Mouse (Mus musculus) liver, embryonic 14.5 days (tissue): Measurements from ENCODE around the gene Zfp866. TPM values are rescaled to one million over a fixed set of nuclear protein-coding genes. Genes with fewer than 3 reads are reported as not detected.

Experiments
- ATAC-seq: fragments of 200-750 bp; cut with Nextera tagmentation; 2 replicates; pipeline ENCODE4 v1.8.0; 2017; ENCODE audit warnings: moderate number of reproducible peaks, mild to moderate bottlenecking, moderate library complexity; ENCODE audit not compliant: insufficient read depth
- DNase-seq, 3 experiments: peaks; one replicate each; pipeline ENCODE4 v3.0.0-alpha.2; 2012 to 2013; ENCODE audit warnings: low read depth in 3 of 3, low spot score in 3 of 3
- H3K27ac ChIP-seq: fragments of 300-500 bp; sonication (generic); 2 replicates; pipeline ENCODE4 v1.5.1; 2014; ENCODE audit warnings: moderate library complexity, mild to moderate bottlenecking, control low read depth, inconsistent platforms
- H3K27me3 ChIP-seq: fragments of 300-500 bp; sonication (generic); 2 replicates; pipeline ENCODE4 v1.6.1; 2014; ENCODE audit warnings: mild to moderate bottlenecking, low read length, moderate library complexity; ENCODE audit not compliant: control insufficient read depth, insufficient read depth
- H3K36me3 ChIP-seq: fragments of 300-500 bp; sonication (generic); replicated peaks from 2 replicates; pipeline ENCODE4 v1.6.1; 2014; ENCODE audit warnings: low read depth; ENCODE audit not compliant: control insufficient read depth, insufficient read depth
- H3K4me1 ChIP-seq, 2 experiments: fragments of 200-500 bp in 1 of 2; fragments of 300-500 bp in 1 of 2; sonication (generic) in 1 of 2; replicated peaks; 2 replicates each; pipeline ENCODE4 v1.6.1; 2012 to 2014; ENCODE audit warnings: antibody characterized with exemption in 1 of 2, inconsistent platforms in 1 of 2, low read length in 1 of 2; ENCODE audit not compliant: control insufficient read depth in 2 of 2, insufficient read depth in 2 of 2
- H3K4me2 ChIP-seq: fragments of 300-500 bp; sonication (generic); 2 replicates; pipeline ENCODE4 v1.6.1; 2014; ENCODE audit warnings: low read depth, mild to moderate bottlenecking, control low read depth, moderate library complexity
- H3K4me3 ChIP-seq, 2 experiments: fragments of 200-500 bp in 1 of 2; fragments of 300-500 bp in 1 of 2; sonication (generic) in 1 of 2; 2 replicates each; pipeline ENCODE4 v1.5.1; 2012 to 2014; ENCODE audit warnings: low read depth in 2 of 2, low read length in 2 of 2, mild to moderate bottlenecking in 2 of 2, control low read depth in 1 of 2, inconsistent platforms in 1 of 2, moderate library complexity in 1 of 2; ENCODE audit not compliant: insufficient read depth in 1 of 2
- H3K9ac ChIP-seq: fragments of 300-500 bp; sonication (generic); replicated peaks from 2 replicates; pipeline ENCODE4 v1.6.1; 2014; ENCODE audit warnings: mild to moderate bottlenecking, control low read depth, moderate library complexity
- H3K9me3 ChIP-seq: fragments of 300-500 bp; sonication (generic); 2 replicates; pipeline ENCODE4 v1.6.1; 2016; ENCODE audit warnings: low read length, mixed read lengths; ENCODE audit not compliant: control insufficient read depth
- CTCF ChIP-seq: IDR thresholded peaks from 2 replicates; pipeline ENCODE4 v1.5.1; 2016; ENCODE audit warnings: antibody characterized with exemption, low read depth, control low read depth
- EP300 ChIP-seq: IDR thresholded peaks from 2 replicates; pipeline ENCODE4 v1.6.1; 2016; ENCODE audit warnings: antibody characterized with exemption, low read depth
- WGBS: fragments of 180-500 bp; shearing (Covaris S2); extraction: QIAGEN DNeasy Blood & Tissue Kit; methylation state at CpG from one replicate; pipeline ENCODE4 v1.1.7; 2014; ENCODE audit not compliant: insufficient replicate concordance; 5-methylcytosine and 5-hydroxymethylcytosine counted together
- polyA plus RNA-seq, 2 experiments: library from polyadenylated mRNA; depleted of rRNA in 1 of 2; stranded (reverse) in 1 of 2; unstranded in 1 of 2; fragments of >200 nt; fragmentation: Nextera tagmentation in 1 of 2; extraction: Ambion mirVana in 1 of 2; gene quantifications; 2 replicates each; pipeline versions ENCODE4 v1.2.1 to v1.2.3; 2012 to 2014

Gene Zfp866
- polyA plus RNA-seq, 2 experiments = 5.8 to 6.0 TPM

DNA sequence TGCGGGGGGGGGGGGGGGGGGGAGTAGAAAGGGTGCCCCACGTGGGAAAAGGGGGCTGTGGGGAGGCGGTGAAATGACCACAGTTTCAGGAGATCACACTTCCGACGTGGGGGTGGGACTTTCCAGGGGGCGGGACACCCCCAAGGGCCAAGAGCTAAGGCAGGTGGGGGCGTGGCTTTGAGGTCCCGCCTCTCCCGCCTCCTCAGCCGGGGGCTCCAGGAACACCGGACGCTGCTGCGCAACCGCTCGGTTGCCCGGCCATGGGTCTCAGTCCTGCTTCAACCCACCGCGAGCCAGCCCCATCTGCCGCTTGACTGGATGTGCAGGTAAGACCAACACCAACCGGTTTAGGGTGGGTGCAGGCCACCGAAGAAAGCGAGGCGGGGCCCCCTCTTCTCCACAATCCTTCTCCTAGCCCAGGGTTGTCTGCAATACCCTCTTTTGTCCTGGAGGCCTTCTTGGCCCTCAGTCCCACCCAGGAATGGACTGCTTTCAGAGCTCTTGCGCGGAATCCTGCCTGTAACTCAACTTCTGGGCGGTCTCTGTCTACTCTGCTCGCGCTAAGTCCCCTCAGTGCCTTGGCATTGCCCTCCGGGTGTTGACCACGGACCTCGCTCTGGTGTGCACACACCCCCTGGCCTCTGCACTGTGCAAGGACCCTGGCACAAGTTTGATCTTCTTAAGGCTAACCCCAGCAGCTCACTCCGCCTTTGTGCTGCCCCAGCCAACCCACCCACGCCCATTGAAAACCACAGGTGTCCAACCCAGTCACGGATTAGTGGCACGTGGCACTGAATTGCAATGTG lies 31.6 kb upstream of the Zfp866 start, which contains the start of gene Lpar2:
TSS of gene Lpar2 (plus strand) at position 44 of the 806 bp plus-strand sequence.
- ATAC-seq (peak; percentile 55), DNase-seq (peak in 2 of 3 experiments; percentile 29 to 40)
- TF ChIP-seq EP300 (no peak), CTCF (no peak; the same call in 1 of the 2 replicates)
- H3K4me3 ChIP-seq = peak within 1 kb of the TSS; percentile 44 to 52
- no peak within 1 kb of the TSS for H3K27ac ChIP-seq
- H3K36me3 ChIP-seq = no peaks in the 10 kb centered on the region
- no peaks in the 10 kb centered on the region; a peak in 1 of 4 replicates for H3K4me1 ChIP-seq
- no peaks in the 10 kb centered on the region for H3K27me3 ChIP-seq
- peak within 1 kb of the TSS; percentile 40 for H3K9ac ChIP-seq
- WGBS = 3% methylated on average over 32 of the region's 35 CpGs
- H3K4me2 ChIP-seq = peak within 1 kb of the TSS; percentile 76
- no peaks in the 10 kb centered on the region for H3K9me3 ChIP-seq

GRCm38 (mm10) chr8:69821971-69822385 lies 31.0 kb upstream of the Zfp866 start:
- ATAC-seq (peak; percentile 40), DNase-seq (no peak)
- H3K36me3 ChIP-seq = no peaks in the 10 kb centered on the region
- TF ChIP-seq EP300 = no peak
- TF ChIP-seq CTCF = no peak
- 1% methylated on average over 19 of the region's 22 CpGs for WGBS
- no peak overlapping the region for H3K27ac ChIP-seq
- peak overlapping the region; percentile 1 to 52; a peak in 3 of 4 replicates for H3K4me3 ChIP-seq
- no peaks in the 10 kb centered on the region for H3K27me3 ChIP-seq
- peak overlapping the region; percentile 76 for H3K4me2 ChIP-seq
- H3K9me3 ChIP-seq = no peaks in the 10 kb centered on the region
- no peaks in the 10 kb centered on the region; a peak in 1 of 4 replicates for H3K4me1 ChIP-seq
- peak overlapping the region; percentile 40 for H3K9ac ChIP-seq

DNA sequence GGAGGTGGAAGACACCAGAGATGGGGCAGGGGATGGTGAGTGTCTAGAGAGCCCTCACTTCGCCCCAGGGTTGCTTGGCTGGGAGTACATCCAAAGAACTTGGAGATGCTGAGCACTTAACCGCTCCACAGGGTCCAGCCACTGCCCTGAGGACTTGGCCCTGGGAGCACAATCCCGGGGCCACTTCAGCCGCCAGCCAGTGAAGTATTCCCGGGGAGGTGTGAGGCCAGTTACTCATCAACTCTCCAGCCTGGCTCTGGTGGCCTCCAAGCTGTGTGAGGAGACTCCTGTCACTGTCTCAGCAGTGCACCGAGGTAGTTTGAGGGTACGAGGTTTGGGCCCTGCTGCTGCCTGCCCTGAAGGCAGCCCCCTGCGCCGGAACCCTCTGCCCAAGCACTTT lies 29.5 kb upstream of the Zfp866 start:
- DNase-seq (no peak), ATAC-seq (no peak)
- no peak overlapping the region for H3K4me3 ChIP-seq
- H3K27ac ChIP-seq = no peak overlapping the region
- H3K9ac ChIP-seq = no peak overlapping the region
- TF ChIP-seq CTCF = no peak
- no peaks in the 10 kb centered on the region; a peak in 1 of 4 replicates for H3K4me1 ChIP-seq
- H3K9me3 ChIP-seq = no peaks in the 10 kb centered on the region
- no peaks in the 10 kb centered on the region for H3K36me3 ChIP-seq
- no peak overlapping the region for H3K4me2 ChIP-seq
- 58% methylated on average over 9 of the region's 9 CpGs for WGBS
- H3K27me3 ChIP-seq = no peaks in the 10 kb centered on the region

DNA sequence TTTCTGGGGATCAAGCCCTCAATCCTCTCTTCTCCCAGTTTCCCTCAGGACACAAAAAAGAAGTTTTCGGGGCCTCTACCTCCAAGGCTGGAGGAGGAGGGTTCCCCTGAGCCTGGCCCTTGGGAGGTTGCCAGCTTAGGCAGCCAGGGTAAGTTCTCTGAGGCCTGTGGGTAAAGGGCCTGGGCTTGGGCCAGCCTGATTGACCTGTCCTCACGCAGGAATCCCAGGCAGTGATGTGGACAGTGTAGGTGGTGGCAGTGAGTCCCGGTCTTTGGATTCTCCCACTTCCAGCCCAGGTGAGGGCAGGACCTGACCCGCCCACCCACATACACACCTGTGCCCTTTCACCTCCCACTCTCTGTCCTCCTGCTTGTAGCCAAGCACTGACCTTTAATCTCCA lies 24.4 kb upstream of the Zfp866 start:
- H3K27ac ChIP-seq = no peak overlapping the region
- no peaks in the 10 kb centered on the region for H3K9me3 ChIP-seq
- H3K4me1 ChIP-seq = no peaks in the 10 kb centered on the region
- ATAC-seq (no peak; the same call in 1 of the 2 replicates), DNase-seq (no peak)
- no peak overlapping the region for H3K4me2 ChIP-seq
- H3K27me3 ChIP-seq = no peaks in the 10 kb centered on the region
- no peak overlapping the region for H3K4me3 ChIP-seq
- 76% methylated on average over 4 of the region's 4 CpGs for WGBS
- TF ChIP-seq EP300 = no peak
- TF ChIP-seq CTCF = no peak
- H3K9ac ChIP-seq = no peak overlapping the region
- H3K36me3 ChIP-seq = no peaks in the 10 kb centered on the region

- Histone ChIP-seq H3K9me3 (no peaks in the 10 kb centered on the region), H3K27ac (no peak overlapping the region), H3K36me3 (no peaks in the 10 kb centered on the region), H3K27me3 (no peaks in the 10 kb centered on the region), H3K4me3 (no peak overlapping the region), H3K9ac (no peak overlapping the region), H3K4me1 (no peaks in the 10 kb centered on the region), H3K4me2 (no peak overlapping the region)
- TF ChIP-seq CTCF (no peak), EP300 (no peak)
- DNase-seq (no peak), ATAC-seq (no peak)
- 76% methylated on average over 2 of the region's 2 CpGs for WGBS
Measured at GRCm38 (mm10) chr8:69814881-69815280, 23.9 kb upstream of the Zfp866 start.
